Mouse (Mus musculus) erythroid progenitor cell, adult 5-6 weeks (primary cell): ENCODE data around the gene Slc2a1. TPM values are rescaled to one million over a fixed set of nuclear protein-coding genes. Genes with fewer than 3 reads are reported as not detected.
A peak's percentile ranks its signal among the peaks of the same experiment; 100 is the strongest.

Source experiments
- ATAC-seq: replicated peaks from 2 replicates; pipeline ENCODE4 v1.8.0; 2016; ENCODE audit warnings: moderate number of reproducible peaks, mild to moderate bottlenecking, moderate TSS enrichment, inconsistent platforms; ENCODE audit not compliant: poor library complexity, low FRiP score, severe bottlenecking
- total RNA-seq, 2 experiments: library from RNA; stranded (forward) in 1 of 2; stranded (reverse) in 1 of 2; fragments of 150-400 nt in 1 of 2; fragments of 186-747, 209-891 nt in 1 of 2; gene quantifications; 2 replicates each; pipeline versions ENCODE4 v1.2.3 to v1.2.4; 2015 to 2017; ENCODE audit warnings: low replicate concordance in 2 of 2

The Slc2a1 gene
- total RNA-seq, 2 experiments from 2014 or later, result 5.4 TPM; not detected in 1

GRCm38 (mm10) chr4:119167068-119167467 lies 58.6 kb downstream of the Slc2a1 start:
- no peak for ATAC-seq

GRCm38 (mm10) chr4:119167663-119168062 lies 59.2 kb downstream of the Slc2a1 start:
- ATAC-seq, result peak; percentile 71; the same call in 1 of the 2 replicates

DNA sequence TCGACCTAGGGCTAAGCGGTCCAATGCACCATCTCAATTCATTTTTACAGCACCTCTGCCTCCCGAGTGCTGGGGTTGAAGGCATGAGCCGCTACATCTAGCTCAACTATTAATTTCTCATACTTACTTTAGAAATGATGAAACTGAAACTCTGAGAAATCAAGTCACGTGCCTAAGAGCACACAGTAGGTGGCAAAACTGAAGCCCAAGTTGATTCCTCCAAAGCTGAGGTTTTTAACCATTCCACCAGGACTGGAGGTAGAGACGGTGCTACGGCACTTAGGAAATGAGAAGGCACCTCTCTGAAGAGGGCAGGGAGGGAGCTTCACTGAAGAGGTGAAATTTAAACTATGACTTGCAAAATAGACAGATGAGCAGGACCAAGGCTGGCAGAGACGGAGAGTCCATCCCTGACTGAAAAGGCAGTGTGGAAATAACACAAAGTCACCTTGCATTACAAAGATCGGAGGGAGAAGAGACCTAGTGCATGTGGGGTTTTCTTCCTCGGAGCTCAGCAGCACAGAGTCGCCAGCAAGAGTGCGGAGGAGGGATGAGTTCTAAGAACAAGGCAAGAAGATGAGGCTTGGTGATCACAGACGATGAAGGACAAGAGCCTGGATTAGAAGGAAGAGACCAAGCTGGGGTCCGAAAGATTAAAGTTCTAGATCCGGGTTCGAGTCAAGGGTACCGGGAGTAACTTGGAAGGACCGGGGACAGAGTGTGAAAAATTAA lies 64.6 kb downstream of the Slc2a1 start:
- ATAC-seq, result peak; percentile 30; the same call in 1 of the 2 replicates

DNA sequence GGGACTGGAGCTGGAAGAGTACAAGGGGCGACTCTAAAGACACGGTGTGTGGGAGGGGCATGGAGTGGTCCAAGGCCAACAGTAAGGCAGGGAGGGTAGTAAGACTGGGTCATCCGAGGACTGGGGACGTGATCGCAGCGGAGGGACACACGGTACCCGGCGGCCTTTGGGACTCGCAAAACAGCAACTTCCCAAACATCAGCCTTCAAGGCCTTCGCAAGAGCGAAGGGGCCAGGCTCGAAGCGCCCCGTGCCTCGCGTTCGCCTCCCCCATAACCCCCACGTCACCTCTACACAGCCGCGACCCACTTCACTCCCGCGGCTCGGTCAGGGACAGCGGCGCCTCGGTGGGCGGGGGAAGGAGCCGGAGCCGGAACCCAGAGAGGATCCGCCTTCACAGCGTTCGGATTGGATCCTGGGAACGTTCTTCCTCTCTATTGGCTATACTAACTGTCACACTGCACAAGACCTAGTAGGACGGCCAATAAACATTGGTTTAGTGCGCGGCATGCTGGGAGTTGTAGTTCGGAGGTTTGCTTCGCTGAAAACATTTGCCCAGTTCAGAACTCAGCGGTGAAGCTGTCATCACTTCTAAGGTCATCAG lies 65.4 kb downstream of the Slc2a1 start, which contains the start of gene Zfp691:
TSS of gene Zfp691 (minus strand) at position 345 of the 603 bp plus-strand sequence.
- peak; percentile 94 for ATAC-seq

DNA sequence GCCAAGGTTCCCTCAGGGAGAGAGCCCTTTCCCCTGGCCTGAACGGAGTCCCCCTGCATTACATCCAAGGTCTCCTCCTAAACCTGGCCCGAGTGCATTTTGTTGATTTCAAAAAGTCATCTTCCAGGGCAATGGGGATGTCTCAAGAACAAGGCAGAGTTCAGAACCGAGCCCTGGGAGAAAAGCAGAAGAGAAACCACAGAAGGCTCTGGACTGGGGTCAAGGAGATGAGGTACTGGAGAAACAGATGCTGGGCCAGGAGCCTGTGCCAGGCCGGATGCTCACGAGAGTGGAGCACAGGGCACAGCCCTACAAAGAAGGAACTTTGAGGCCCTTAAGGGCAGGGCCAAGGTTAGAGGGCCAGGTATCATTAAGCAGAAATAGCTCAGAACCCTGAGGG lies 69.2 kb downstream of the Slc2a1 start:
- ATAC-seq, result no peak

GRCm38 (mm10) chr4:119178331-119178730 lies 69.8 kb downstream of the Slc2a1 start:
- no peak for ATAC-seq

DNA sequence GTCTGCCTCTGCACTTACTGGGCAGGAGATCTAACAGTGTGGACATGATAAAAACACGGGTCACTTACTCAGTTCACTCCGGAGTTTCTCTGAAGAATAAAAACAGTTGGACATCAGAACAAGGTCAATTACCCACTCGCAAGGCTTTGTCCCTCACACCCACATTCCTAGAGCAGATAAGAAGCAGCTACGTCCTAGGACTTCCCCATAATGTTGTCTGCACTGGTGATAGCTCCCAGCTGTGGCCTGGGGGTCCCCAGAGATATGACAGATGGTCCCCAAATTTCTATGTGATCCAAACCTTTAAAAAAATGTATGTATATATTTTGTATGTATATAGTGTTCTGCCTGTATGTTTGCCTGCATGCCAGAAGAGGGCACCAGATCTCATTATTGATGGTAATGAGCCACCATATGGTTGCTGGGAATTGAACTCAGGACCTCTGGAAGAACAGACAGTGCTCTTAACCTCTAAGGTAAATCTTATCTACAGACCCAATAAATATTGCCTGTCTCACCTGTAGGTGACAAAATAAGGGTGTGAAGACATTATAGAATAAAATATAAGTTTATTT lies 71.7 kb downstream of the Slc2a1 start:
- no peak for ATAC-seq

DNA sequence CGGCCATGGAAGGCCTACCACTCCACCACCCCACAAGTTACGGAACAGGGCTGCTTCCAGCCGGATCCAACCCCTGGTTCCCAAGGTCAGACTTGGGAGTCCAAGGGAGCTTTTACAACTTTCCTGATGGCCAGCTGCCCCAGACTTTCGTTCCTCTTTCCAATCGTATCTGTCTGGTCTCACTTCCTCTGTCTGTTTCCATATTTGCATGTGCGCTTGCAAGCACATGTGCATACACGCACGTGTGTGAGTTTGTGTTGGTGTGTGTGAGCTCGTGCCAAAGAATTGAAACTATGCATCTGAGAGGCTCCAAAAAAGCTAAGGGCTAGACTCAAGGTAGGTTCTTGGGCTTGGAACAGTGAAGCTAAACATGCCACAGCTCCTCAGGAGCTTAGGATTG lies 72.9 kb downstream of the Slc2a1 start:
- no peak for ATAC-seq

GRCm38 (mm10) chr4:119183525-119183924 lies 75.0 kb downstream of the Slc2a1 start:
- no peak for ATAC-seq

DNA sequence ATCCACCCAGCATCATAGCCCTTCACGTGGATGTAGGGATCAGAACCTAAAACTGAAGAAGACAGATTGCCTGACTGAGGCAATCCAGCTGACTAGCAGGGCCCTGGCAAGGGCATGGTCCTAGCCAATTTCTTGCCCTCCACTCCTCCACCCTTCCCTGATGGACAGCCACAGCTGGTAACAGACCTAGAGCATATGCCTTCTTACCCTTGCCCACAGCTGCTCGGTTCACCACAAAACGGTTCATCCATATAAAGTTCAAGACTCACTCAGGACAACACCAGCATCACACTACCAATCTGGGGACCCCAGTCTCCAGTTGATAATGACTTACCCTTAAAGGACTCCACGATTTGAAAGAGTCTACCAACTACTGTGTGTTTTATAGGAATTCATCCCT lies 77.3 kb downstream of the Slc2a1 start:
- ATAC-seq, result no peak

Other genes starting within 250 kb of the Slc2a1 start
- gene Olfr1331, start 244.1 kb upstream of the Slc2a1 start, total RNA-seq (2015; ENCODE audit: low replicate concordance), result not detected in 2 replicates
- gene Olfr1331, start 244.1 kb upstream of the Slc2a1 start, total RNA-seq (2017; ENCODE audit: low replicate concordance), result not detected in 2 replicates
- not detected in 2 replicates for gene Olfr1330, start 220.1 kb upstream of the Slc2a1 start, total RNA-seq (2015; ENCODE audit: low replicate concordance)
- not detected in 2 replicates for gene Olfr1330, start 220.1 kb upstream of the Slc2a1 start, total RNA-seq (2017; ENCODE audit: low replicate concordance)
- gene Olfr1329, start 191.2 kb upstream of the Slc2a1 start, total RNA-seq (2015; ENCODE audit: low replicate concordance), result not detected in 2 replicates
- gene Olfr1329, start 191.2 kb upstream of the Slc2a1 start, total RNA-seq (2017; ENCODE audit: low replicate concordance), result not detected in 2 replicates
- not detected in 2 replicates for gene Olfr1328, start 170.1 kb upstream of the Slc2a1 start, total RNA-seq (2015; ENCODE audit: low replicate concordance)
- gene Olfr1328, start 170.1 kb upstream of the Slc2a1 start, total RNA-seq (2017; ENCODE audit: low replicate concordance), result not detected in 2 replicates
- gene Lao1, start 147.1 kb upstream of the Slc2a1 start, total RNA-seq (2015; ENCODE audit: low replicate concordance), result not detected in 2 replicates
- not detected in 2 replicates for gene Lao1, start 147.1 kb upstream of the Slc2a1 start, total RNA-seq (2017; ENCODE audit: low replicate concordance)
- 2.2 and 4.6 TPM in 2 replicates for gene Zfp691, start 65.5 kb downstream of the Slc2a1 start, total RNA-seq (2015; ENCODE audit: low replicate concordance)
- 2.2 and 8.5 TPM in 2 replicates for gene Zfp691, start 65.5 kb downstream of the Slc2a1 start, total RNA-seq (2017; ENCODE audit: low replicate concordance)
- gene Ermap, start 81.3 kb downstream of the Slc2a1 start, total RNA-seq (2015; ENCODE audit: low replicate concordance), result 1,144 and 1,272 TPM in 2 replicates
- 1,113 and 1,126 TPM in 2 replicates for gene Ermap, start 81.3 kb downstream of the Slc2a1 start, total RNA-seq (2017; ENCODE audit: low replicate concordance)
- gene Svbp, start 86.6 kb downstream of the Slc2a1 start, total RNA-seq (2015; ENCODE audit: low replicate concordance), result 110 and 114 TPM in 2 replicates
- 171 and 238 TPM in 2 replicates for gene Svbp, start 86.6 kb downstream of the Slc2a1 start, total RNA-seq (2017; ENCODE audit: low replicate concordance)
- 2.5 TPM in 1 of 2 replicates, not detected in the other for gene Tmem269, start 109.5 kb downstream of the Slc2a1 start, total RNA-seq (2015; ENCODE audit: low replicate concordance)
- not detected in 2 replicates for gene Tmem269, start 109.5 kb downstream of the Slc2a1 start, total RNA-seq (2017; ENCODE audit: low replicate concordance)
- gene AU022252, start 124.0 kb downstream of the Slc2a1 start, total RNA-seq (2015; ENCODE audit: low replicate concordance), result 1.4 and 2.1 TPM in 2 replicates
- 2.5 and 2.6 TPM in 2 replicates for gene AU022252, start 124.0 kb downstream of the Slc2a1 start, total RNA-seq (2017; ENCODE audit: low replicate concordance)
- 0.42 TPM in 1 of 2 replicates, not detected in the other for gene P3h1, start 124.2 kb downstream of the Slc2a1 start, total RNA-seq (2015; ENCODE audit: low replicate concordance)
- gene P3h1, start 124.2 kb downstream of the Slc2a1 start, total RNA-seq (2017; ENCODE audit: low replicate concordance), result 1.8 and 5.6 TPM in 2 replicates
- not detected in 2 replicates for gene Cldn19, start 146.7 kb downstream of the Slc2a1 start, total RNA-seq (2015; ENCODE audit: low replicate concordance)
- not detected in 2 replicates for gene Cldn19, start 146.7 kb downstream of the Slc2a1 start, total RNA-seq (2017; ENCODE audit: low replicate concordance)
- gene Ybx1, start 185.9 kb downstream of the Slc2a1 start, total RNA-seq (2015; ENCODE audit: low replicate concordance), result 250 and 267 TPM in 2 replicates
- gene Ybx1, start 185.9 kb downstream of the Slc2a1 start, total RNA-seq (2017; ENCODE audit: low replicate concordance), result 172 and 193 TPM in 2 replicates
- gene Ppih, start 211.8 kb downstream of the Slc2a1 start, total RNA-seq (2015; ENCODE audit: low replicate concordance), result 59.5 and 78.9 TPM in 2 replicates
- 19.3 and 43.4 TPM in 2 replicates for gene Ppih, start 211.8 kb downstream of the Slc2a1 start, total RNA-seq (2017; ENCODE audit: low replicate concordance)